Mouse (Mus musculus) spleen, postnatal 36 days (tissue): ENCODE data around the gene Dennd2d.
A peak's percentile ranks its signal among the peaks of the same experiment; 100 is the strongest.

ENCODE experiments used
- DNase-seq, 2 experiments: peaks; one replicate each; pipeline ENCODE4 v3.0.0; 2022; ENCODE audit warnings: low spot score in 2 of 2, mixed read lengths in 1 of 2

The Dennd2d gene

DNA sequence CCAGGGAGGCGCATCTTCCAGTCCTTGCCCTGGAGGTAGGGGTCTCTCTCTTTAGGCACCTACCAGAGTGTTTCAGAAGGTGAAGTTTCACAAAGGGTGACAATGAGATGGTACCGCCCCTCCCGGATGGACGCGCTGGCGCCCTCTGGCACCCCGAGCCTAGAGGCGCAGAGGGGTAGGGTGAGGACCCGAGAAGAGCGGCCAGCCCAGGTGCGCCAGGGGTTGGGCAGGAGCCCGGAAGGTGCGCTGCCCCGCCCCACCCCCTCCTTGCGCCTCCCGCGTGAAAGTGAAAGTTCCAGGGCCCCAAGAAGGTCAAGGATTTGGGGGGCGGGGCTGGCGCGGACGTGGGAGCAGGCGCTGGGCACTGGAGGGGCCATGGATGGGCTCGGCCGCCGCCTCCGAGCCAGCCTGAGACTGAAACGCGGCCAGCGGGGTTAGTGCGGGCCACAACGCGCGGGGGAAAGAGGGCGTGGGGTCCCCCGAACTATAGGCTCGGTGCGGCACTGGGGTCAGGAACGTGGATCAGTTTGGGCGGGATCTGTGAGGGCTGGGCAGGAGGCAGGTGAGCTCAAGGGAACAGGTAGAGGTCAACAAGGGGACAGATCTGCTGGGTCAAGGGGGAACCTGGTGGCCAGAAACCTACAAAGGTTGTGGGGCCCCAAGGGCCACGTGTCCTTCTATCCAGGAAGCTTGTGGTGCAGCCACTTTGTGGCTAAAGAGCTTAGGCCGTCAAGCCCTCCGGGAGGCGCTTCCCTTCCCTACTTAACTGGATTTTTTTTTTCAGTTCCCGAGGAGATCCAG lies at the start of gene Dennd2d:
Gene Dennd2d, plus strand, starts transcription at position 125 of the 801 bp plus-strand sequence.
- peak; percentile 85 for DNase-seq

DNA sequence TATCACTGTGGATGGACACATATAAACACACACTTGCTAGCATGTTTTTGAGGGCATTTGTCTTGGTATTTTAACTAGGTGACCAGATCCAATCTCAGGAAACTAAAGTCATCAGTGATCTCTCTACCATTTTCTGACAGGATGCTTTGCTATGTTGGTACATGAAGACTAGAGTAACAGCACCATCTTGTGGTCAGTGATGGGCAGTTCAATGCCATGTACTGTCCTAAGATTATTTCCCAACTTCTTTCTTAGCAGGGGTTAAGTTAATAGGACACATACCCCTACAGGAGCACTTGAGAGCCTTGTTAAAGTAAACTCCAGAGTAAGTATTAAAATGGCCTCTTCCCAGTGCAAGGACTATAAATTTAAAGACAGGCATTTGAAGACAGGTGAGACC lies 33.6 kb upstream of the Dennd2d start:
- DNase-seq = peak; percentile 32 to 55

DNA sequence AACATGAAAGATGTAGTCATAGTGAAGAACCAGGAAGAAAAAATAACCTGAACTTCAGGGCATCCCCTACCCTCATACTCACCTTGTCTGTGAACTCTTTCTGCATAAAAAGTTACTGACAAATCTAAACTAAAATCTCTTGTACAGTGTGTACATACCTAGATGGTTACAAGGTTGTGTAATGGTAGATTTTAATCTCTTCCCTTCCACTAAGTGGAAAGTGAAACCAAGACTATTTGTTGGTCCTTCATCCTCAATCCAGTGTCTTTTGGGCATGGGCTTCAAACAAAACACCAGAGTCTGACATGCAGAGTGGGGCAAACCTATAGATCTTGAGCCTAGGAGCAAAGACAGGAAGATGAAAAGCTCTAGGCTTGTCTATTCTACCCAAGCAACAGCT lies 33.2 kb upstream of the Dennd2d start:
- DNase-seq = no peak

DNA sequence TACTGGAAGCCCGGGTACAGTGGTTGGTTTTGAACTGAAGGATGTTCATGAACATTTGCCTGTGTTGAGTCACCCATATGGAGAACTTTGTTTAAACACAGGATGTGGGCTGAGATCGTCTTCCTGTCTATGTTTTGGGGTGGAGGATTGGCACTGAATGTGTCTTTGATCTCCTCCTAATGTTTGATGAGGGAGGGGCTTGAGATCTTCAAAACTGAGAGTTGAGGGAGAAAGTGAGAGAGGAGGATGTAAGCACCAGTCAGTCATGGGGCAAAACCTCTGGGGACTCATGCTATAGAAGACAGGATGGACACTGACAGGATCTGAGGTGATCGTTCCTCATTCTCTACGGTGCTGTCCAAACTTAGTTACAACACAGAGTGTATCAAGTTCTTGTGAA lies 32.6 kb upstream of the Dennd2d start:
- DNase-seq = peak; percentile 72 to 78

DNA sequence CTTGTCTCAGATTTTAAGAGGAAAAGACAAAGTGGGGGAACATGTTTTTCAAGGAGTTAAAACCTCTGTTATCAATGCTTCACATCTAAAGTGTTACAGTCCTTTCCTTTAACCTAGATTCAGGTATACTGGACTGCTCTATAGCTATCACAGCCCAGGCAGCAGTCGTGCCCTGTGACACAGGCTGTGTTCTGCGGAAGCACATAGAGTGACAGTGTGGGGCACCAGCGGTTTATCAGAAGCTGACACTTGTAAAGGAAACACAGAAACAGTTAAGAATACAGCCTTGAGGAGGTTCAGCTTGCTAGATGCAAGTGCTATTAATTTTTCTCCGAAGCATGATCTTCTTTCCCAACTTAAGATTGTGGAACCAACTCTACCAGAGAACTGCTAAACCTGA lies 29.6 kb upstream of the Dennd2d start:
- DNase-seq = peak; percentile 30 to 31

DNA sequence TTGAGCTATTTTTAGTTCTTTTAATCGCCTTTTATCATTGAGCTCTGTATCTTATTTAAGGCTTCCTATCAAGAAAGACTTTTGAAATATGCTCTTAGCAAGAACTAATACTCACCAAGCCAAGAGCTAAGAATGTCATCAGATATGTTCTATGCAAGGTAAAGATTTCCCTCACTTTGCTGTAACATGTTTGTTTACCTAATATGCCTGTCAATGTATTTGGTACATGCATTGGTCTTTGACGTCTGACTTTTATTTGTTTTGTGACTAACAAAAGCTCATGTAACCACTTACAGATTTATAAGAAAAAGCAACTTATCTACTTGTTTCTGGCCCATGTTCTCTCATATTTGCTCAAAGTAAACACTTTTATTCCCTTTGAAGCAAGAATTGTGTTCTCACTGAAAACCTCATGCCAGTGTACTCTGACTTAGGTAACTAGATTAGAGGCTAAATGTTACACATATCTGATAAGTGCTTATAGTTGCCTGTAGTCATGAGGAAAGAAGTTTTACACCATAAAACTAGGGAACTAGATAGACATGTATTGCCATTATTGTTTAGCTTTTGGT lies 24.8 kb upstream of the Dennd2d start:
- no peak for DNase-seq

DNA sequence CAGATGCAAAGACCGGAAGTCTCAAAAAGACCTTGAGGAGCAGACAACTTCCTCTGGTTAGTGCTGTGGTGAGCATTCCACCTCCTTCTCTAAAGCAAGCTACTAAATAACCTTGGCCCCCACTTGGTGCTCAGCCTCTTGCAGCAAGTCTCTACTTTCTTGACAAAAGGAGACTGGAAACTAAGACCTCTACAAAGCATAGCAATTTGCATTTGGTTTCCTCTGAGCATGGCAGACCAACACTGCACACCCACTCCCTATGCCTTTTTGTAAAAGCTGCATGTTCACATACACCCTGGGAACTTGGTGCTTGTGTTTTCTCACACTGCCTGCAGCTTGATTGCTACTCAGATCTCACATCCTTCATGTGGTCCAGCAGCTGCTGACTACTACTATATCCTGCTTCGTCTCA lies 20.1 kb upstream of the Dennd2d start:
- DNase-seq = peak; percentile 71 to 76

DNA sequence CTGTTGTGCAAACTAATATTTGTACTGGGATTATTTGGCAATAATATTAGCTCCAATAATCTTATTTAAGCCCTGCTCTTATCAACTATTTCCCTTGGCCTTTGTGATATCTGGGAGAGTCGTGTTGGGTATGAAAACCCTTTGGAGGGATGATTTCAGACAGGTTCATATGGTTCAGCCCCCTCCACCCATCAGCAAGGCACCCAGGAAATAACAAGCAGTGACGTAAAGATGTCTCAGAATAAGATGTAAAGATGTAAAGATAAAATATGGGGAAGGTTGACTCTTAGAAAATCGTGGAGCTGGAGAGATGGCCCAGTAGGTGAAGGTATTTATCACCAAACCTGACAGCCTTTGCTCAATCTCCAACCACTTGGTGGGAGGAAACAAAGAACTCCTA lies 19.7 kb upstream of the Dennd2d start:
- DNase-seq = no peak

DNA sequence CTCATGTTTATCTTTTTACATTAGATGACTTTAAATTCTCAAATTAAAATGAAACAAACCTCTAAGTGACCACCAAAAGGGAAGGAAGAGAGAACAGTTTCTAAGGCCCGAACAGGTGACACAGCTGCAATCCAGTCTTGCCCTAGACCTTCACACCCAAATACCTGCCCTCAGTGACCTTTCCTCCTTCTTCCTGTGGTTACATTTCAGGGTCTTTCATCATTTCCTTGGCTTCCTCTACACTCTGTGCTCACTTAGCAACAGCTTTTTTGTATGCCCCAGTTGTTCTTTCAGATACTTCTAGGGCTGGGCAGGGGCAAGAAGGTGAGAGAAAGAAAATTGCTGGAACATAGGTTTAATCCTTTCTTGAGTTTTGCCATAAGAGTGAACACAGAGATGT lies 17.5 kb upstream of the Dennd2d start:
- DNase-seq = peak; percentile 40 to 56

DNA sequence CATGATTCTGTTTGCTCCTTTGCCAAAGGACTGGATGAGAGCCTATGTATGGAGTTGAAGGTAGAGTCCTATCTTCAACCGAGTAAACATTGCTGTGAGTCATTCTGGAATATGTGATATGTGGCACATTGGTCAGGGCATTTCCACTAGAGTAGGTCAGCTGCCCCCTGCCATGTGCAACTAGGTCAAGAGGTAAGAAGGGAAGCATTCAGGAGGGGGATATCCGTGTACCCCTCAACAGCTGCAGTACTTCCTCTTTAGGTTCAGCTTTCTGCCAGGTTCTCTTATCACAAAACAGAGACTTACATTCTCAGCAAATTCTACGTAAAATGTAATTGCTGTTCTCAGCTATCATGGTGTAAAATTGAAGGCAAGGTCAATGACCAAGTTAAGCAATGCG lies 8.0 kb upstream of the Dennd2d start:
- DNase-seq = peak in 1 of 2 experiments; percentile 42

DNA sequence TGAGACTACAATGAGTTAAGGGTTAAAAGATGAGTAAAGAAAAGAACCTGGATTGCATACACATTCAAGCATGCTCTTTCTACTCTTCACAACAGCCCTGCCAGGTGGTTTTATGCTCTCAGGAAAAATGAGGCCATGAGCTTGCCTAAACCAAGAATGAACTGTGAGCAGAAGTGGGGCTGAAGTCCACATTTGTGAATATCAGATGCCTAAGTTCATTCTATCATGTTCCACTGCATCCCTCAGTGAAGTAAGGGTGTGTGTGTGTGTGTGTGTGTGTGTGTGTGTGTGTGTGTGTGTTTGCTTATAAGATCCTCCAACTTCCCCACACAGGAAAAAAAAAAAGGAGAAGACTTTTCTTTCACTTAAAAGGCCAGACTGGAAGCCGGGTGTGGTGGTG lies 5.3 kb upstream of the Dennd2d start:
- no peak for DNase-seq

DNA sequence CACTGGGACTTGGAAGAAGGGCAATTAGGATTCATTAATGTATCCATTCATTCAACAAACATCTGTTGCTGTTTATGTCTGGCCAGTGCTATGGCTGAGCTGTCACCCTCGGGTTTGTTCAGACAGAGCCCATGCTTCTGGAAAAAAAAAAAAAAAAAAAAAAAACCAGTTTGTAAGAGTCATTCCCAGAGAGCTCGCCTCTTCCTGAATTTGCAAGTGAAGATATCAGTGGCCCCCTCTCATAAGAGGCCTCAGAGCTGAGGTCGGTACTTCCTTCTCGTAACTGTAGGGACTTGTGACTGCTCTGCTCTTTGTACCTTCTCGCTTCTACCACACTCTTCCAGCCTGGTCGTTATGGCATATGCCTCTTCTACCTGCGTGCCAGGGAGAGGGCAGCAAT lies 1.1 kb downstream of the Dennd2d start:
- peak in 1 of 2 experiments; percentile 50 for DNase-seq

DNA sequence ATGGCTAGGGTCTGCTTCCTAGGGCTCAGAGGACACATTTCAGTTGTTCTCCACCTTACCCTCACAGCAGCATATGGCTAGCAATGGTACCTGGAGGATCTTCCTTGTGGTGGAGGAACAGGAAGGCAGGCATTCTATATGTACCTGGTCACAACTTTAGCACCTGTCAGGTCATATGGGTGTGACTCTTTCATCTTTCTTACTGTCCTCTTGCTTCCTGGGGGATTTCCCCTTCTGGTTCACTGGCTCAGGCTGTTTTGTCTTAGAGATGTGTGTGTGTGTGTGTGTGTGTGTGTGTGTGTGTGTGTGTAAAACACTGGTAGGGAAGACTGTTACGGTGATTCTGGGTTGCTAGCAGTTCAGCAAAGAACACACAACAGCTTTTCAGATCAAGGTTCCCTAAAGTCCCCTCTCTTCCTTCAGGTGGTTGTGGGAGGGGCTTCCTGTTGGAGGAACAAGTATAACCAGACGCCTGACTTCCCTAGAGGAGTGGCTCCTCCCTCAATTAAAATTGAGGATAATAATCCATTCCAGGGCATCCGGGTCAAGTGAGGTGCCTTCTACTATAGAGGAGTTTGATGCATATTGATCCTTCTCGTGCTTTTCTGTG lies 1.7 kb downstream of the Dennd2d start:
- DNase-seq = peak; percentile 73 to 79

DNA sequence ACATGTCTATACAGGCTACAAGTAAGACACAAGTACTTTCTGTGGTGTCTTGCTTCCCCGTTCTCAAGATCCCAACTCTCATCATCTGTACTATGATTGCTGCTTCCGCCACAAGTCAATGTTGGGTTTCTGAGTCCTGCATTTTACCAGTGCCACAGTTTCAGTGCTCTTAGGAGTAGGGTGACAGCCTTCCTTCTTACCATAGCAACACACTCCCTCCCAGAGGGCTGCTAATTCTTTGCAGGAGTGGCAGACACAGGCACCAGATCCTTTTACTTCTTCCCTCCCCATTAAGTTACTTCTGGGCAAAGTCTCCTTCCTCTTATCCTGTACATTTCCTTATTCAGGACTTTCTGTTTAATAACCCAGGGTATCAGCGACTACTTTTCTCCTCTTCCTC lies 2.7 kb downstream of the Dennd2d start:
- peak in 1 of 2 experiments; percentile 20 for DNase-seq

DNA sequence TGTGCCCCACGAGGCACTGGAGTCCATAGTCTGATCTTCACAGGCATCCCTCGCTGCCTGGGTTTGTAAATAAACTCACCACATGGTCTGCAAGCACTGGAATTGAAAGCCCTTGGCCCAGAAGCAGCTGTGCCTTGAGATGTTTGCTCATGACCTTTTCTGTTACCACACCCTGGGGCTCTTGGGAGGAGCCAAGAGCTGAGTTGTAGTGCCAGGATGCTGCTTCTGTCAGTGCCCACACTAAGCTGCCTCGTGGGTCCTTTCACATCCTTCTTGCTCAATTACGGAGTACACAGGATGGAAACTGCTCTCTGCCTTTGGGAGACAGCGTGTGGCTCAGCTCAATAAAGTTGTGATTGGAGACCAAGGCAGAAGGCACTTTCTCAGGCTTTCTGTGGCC lies 3.6 kb downstream of the Dennd2d start:
- peak; percentile 64 to 68 for DNase-seq

DNA sequence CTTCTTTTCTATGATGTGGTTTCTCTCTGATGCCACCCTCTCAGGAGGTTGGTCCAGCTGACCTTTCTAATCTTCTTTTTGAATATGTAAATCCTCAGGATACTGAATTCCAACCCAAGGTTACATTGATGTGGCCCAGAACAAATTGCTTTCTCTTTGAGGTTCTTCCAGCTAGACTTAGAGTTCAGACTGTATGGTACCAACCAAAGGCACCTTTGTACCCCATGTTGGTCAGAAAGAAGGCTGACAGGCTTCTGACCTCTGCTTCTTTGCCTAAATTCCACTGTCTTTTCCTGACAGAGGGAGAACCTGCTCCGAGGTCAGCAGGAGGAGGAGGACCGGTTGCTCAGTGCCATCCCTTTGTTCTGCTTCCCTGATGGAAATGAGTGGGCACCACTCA lies 5.3 kb downstream of the Dennd2d start:
- no peak for DNase-seq

DNA sequence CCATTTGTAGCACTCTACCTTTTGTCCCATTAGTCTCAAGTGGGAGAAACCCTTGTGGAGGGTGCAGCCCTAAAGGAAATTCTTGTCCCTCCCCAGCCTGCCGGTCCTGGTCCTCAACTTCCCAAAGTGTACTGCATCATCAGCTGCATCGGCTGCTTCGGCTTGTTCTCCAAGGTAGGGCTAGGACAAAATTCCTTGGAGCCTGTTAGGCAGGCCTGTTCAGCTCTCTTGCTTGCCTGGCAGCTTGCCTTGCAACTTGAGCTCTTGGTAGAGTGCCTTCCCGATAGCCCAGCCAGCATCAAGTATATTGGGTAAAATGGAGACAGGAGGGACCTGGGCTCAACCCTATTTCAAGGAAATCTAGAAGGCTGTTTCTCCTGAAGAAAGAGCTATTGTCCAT lies 8.0 kb downstream of the Dennd2d start:
- DNase-seq = no peak

DNA sequence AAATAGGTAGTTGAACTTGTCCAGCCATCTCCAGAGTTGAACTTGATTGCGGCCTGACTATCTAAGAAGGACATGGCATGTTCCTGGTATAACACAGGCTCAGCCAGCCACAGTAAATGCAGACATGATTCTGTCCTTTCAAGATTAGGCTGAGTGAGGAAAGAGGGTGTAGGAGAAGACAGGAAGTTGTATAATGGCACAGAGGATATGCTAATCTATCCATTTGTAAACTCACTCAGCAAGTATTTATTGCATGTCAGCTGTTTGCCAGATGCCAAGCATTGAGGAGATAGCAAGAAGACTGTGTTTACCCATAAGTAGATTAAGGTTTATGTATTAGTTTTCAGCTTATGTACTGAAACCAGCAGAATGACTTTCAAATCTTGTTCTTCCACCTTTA lies 10.5 kb downstream of the Dennd2d start:
- DNase-seq = no peak

DNA sequence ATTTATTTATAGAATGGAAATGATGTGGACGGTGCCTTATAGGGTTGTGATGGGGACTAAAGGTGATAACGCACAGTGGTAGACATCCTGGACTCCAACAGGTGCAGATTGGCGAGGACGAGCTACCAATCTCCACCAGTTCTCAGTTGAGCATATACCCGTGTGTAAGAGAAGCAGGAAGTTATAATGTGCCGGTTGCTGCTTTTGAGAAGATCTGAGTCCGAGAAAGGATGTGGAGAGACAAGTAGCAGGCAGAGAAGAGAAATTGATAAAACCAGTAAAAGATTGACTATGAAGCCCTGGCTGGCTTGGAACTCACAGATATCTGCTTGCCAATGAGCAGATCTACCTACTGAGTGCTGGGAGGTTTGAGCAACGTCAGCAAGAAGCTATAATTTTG lies 11.0 kb downstream of the Dennd2d start:
- no peak for DNase-seq

DNA sequence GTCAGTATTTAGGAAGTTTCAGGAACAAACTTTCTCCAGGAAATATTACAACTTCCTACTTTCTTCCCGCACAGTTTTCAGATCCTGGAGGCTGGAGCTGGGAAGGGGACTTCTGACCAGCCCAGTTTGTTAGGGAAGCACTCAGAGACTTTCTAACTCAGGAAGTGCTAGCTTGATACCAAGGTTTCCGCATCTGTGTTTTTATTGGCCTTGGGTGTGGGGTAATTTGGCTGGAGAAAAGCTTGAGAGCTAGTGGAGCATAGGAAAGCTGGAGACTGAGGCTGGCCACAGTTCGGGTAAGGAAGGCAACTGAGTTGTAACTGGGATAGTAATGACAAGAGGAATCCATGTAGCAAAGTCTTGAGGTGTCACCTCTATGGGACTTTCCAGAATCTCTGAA lies 11.7 kb downstream of the Dennd2d start:
- DNase-seq = no peak

DNA sequence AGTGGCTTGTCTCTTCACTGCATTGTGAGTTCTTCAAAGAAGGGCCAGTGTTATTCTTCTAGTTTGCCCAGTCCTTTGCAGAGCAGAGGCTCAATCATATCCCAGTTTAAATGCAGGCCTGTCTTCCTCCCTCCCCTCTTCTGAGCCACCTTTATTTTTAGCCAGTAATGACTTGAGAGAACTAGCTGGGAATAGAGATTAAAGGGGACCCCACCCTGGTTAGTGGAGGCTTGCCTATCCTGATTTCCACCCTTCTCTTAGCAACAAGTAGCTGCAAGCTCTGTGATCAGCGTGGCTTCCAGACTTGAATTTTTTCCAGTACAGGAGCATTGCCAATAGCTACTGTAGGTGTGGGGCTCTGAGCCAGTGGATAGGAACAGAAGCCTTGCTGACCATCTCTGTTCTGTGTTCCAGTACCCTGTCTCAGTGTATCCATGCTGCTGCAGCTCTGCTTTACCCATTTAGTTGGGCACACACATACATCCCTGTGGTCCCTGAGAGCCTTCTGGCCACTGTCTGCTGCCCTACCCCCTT lies 12.3 kb downstream of the Dennd2d start:
- DNase-seq = peak in 1 of 2 experiments; percentile 27

DNA sequence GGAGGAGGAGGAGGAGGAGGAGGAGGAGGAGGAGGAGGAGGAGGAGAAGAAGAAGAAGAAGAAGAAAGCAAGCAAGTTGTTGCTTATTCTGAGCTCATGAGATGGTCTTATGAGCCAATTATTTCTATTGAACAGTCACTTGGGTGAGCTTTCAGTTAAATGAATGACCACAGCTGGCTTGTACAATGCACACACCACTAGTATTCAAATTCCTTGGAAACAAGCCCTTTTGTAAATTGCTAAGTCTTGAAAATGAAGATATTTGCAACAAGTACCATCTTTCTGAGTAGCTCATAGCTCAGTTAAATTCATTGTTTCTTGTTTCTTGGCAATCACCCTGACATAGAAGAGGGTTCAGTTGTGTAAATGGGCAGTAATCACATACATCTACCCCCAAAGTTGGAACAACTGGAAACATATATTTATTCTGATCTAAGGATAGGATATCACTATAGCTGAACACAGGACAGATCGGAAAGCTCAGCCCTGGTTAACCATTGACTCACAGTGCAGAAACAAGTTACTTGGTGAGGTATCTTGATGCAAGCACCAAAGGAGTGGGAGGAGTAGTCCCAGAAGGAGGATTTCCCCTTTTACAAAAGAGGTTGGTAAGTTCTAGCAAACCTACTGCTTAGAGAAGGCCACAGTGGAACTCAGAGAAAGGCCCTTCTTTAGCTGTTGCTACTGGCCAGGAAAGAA lies 13.3 kb downstream of the Dennd2d start:
- DNase-seq = no peak
